Mouse (Mus musculus): ENCODE results near the gene Med10.
A peak's percentile ranks its signal among the peaks of the same experiment; 100 is the strongest.

Gene Med10

DNA sequence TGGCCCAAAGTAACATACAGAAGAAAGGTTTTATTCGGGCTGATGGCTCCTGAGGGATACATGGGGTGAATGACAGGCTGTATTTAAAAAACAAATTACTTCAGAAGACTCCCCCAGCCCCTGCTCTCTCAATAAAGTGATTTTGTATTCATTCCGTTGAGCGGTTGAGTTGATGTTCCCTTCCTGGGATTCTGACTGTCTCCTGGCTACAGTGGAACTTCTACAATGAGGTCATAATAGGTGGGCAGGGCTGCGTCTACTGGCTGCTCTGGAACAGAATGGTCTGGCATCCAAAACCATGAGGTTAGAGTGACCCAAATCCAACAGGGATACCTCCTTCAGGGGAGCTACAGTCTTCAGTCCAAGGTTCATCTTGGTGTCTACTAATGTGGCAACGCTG is at the start of gene Med10:
Gene Med10 (plus strand): TSS at position 301 of the 400 bp plus-strand sequence.
- DNase-seq (ENCODE audit: low spot score), result no peak

DNA sequence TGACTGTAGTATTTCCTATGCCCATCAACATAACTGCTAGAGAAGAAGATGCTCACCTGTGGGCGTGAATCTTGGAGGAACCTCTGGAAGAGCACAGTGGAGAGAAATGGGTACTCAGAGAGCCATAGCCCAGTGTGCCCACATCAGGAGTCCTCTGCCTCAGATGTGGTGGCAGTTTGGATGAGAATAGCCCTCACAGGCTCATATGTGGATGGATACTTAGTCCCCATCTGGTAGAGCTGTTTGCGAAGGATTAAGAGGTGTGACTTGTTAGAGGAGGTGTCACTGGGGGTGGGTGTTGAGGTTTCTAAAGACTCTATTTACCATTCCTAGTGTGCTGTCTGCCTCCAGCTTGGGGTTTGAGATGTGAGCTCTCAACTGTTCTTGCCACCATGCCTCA is 49.3 kb upstream of the Med10 start:
- DNase-seq (ENCODE audit: low spot score), result no peak

DNA sequence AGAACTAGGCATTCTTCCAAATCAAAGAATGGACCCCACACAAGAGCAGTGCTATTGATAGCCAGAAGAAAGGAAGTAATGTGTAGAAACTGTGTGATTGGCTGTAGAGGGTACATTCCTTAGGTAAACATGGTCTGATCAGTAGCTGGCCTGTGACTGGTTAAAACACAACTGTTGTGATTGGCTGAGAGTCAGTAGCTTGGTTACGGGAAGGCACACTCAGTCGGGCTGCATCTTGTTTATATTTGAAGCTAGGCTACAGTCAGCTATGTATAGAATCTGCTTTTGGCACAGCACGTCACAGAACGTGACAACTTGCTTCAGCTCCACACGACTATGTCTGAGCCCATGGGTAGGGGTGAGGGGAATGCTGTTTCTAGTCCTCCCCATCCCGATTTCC is 43.2 kb upstream of the Med10 start:
- no peak for DNase-seq (ENCODE audit: low spot score)

DNA sequence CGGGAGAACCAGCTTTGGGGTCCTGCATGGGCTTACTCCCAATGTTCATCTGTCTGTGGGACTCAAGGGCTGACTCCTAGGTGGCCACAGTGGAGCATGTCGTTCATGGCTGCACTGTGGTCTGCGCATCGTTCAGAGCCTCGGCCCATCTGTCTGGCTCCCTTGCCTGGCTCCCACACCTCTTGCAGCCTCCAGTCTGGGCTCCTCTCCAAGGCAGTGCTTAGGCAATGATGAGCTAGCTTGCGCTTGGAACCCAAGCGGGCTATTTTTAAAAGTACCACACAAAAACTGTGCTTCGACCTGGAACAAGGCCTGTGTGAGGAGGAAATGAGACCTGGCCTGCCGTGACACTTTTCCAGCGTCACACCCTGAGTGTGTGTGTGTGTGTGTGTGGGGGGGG is 40.8 kb upstream of the Med10 start:
- DNase-seq (ENCODE audit: low spot score), result peak; percentile 21

DNA sequence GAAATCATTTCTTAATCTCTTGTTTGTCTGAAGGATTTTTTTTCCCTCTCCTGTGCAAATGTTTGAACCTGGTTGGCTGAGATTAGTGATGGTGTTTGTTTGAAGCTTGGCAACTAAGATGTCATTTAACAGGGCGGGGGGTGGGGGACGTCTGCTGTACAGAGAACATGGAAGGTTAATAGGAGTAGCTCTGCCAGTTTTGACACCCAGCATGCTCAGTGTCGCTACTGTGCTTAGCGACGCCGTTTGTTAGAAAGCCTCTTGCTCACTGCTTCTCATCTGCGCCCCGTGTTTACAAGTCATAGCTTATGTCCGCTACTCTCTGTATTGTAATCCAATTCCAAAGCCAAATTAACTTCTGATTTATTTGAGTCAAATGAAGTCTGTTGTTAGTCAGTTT is 37.5 kb upstream of the Med10 start:
- DNase-seq (ENCODE audit: low spot score), result no peak

DNA sequence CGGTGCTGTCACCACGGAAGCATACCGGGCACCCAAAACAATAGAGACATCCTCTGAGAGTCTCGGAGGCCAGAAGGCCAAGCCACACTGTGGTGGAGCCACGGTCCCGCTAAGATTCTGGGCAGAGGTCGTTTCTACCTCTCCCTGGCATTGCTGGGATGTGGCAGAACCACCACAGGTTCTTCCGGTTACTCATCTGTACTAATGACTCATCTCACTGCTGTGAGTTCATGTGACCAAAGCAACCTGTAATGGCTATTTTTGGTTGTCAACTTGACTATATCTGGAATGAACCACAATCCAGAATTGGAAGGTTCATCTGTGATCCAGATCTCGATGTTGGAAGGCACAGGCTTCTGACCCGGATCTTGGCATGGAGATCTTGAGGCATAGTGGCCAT is 34.0 kb upstream of the Med10 start:
- DNase-seq (ENCODE audit: low spot score), result no peak

DNA sequence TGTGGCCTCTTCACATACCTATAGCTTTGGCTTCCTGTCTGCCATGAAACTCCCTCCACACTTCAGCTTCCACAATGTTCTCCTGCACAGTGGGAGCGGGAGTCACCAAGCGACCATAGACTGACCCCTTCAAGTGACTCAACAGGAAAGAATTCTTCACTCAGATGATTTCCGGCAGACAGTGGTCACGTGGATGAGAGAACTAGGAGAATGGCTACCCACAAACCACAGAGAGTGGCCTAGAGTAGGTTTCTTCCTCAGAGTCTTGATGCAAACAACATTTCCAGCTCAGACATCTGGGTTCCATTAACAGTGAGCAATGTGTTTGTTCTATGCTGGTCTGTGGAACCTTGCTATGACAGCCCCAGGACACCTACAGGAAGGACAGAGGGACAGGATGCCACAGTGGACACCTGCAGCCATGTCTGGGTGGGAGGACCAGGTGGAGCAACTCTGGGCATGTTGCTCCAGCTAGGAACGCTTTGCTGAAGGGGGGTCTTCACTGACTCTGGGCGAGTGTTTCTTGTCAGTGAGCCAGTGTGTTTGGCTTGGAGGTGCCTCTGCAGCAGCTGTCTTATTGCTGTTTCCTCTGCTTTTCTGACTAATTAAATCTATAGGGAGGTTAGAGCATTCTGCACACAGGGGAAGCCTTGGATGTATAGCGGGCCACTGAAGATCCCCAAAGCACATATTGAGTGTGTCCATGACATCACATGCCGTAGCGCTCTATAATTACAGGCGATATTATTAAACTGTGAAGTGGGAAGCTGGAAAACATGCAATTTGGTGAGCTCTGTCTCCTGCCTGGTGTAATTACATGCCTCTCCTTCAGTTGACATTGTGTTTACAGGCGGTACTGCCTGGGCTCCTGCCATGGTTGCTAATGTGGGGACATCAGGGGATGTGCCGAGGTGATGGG is 31.4 kb upstream of the Med10 start:
- no peak for DNase-seq (ENCODE audit: low spot score)

DNA sequence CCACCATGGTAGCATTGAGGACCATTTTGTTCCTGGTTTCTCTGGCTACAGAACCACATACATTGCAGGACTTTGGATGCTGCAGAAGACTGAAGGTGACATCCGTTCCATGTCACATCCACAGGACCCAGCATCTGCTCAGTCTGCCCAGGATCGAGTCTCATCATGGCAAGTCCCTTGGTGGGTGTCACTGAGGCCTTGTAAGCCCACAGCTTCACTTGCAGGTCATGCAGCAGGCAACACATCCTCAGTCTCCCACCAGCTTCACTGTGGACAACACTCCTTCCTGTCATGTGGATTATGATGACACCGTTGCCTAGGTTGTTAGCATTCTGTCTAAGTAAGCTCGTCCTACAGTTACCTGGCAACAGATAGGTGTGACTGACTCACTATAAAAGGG is 29.8 kb upstream of the Med10 start:
- no peak for DNase-seq (ENCODE audit: low spot score)

DNA sequence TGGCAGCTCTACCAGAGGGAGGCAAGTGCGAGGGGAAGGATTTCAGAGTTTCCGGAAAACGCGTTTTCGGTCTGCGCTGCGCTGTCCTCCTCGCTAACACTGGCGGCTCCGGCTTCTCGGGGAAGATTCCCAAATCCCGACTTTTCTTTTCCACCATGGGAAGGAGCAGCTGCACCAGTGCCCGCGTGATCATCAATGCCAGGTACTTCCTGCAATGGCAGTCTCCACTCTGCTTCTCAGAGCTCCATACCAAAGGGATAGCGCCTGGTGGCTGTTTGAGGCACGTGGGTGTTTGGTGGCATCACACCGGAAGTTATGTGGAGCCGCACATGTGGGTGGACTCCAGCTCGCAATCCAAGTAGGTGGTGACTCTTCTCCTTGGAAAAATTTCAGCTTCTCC is 24.0 kb upstream of the Med10 start:
- no peak for DNase-seq (ENCODE audit: low spot score)

DNA sequence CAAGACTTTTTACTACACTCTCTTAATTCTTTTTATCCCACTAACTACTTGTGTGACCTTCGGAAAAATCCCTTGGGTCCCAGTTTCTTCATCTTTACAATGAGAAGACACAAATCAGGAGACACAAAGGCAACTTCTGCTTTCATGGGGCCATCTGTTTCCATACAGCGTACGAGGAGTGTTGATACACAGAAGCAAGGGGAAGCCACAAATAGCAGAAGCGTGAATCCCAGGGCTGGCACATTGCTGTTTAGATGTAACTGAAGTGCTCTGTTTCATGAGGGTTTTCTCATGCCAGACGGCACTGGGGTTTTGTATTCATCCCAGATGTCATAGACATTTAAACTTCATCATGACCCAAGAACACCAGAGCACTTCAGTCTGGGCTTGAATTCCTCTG is 13.5 kb upstream of the Med10 start:
- no peak for DNase-seq (ENCODE audit: low spot score)

DNA sequence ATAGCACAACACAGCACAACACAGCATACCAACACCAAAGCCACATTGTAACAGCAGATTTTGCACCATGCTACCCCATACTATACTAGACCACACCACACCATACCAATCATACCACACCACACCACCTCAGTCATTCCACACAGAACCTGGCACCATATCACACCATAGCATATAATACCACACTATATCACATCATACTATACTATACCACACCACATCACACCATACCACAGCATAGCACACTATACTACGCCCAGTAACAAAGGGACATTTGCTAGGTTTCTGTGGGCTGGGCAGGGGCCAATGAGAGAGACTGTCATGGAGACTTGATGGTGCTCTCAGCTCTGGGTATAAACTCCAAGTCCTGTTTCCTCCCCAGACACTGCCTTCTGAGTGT is 10.4 kb upstream of the Med10 start:
- DNase-seq (ENCODE audit: low spot score), result no peak

DNA sequence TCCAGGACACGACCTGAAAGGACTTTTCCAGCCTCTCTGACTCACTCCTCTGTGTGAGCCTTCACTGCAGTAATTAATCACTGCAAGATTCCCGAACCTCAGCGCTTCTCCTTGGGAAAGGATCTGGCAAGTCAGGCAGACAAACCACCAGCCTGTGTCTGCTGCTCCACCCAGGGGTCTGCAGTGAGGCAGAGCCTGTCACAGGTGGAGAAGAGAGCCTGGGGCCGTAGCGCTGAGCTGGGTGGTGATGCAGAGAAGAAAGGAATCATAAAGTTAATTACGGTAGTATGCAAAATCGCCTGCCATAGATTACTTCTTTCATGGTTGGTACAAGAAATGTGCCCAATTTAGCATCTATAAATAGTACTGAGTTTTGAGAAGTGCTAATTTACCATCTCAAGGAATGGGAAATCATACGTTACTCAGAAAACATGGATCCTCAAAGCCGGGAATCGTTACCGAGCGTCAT is 9.6 kb upstream of the Med10 start:
- DNase-seq (ENCODE audit: low spot score), result no peak

DNA sequence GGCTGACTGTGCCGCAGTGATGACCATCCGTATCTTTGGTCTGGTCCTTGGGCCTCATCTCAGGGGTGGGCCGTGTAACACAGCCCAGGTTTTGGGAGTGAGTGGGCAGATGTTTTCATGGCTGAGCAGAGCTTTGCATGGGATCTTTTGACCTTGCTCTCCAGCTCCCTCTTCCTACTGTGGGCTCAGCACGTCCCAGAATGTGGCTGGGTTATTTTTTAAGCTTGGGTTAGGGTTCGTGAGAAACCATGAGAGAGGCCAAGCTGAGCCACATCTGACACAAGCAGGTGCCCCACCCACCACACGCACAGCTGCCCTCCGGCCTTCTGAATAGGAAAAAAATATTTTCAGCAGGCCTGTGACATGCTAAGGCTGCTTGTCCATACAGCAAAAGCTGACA is 7.4 kb upstream of the Med10 start:
- no peak for DNase-seq (ENCODE audit: low spot score)

DNA sequence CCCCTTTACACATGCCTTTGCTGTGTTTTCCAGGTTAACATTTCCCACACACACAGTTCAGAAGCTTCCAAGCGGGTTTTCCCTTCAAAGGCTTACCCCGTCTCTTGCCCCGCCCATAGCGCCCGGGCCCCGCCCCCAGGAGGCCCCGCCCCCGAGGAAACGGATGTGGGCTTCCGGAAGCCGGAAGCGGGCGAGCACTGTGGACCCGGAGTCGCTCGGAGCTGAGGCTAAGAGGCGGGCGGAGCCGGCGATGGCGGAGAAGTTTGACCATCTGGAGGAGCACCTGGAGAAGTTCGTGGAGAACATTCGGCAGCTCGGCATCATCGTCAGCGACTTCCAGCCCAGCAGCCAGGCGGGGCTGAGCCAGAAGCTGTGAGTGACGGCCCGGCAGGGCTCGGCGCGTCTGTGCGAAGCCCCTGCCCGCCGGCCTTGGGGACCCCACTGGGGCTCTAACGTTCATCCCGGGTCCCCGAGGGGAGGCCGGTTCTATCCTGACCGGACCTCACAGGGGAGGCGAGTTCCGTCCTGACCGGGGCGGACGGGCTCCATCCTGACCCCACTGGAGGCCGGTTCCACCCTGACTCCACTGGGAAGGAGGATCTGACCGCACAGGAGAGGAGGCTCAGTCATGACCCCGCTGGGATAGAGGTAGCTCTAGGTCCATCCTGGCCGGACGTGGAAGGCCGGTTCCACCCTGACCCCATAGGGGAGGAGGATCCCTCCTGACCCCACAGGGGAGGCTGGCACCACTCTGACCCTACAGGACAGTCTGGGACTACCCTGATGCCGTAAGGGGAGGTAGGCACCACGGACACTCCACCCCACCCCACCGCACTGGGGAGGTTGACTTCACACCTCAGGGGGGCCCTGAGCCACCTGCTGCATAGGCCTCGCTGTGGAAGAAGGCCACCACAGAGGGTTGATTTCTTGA is 7.8 kb downstream of the Med10 start:
- DNase-seq (ENCODE audit: low spot score), result peak; percentile 68

DNA sequence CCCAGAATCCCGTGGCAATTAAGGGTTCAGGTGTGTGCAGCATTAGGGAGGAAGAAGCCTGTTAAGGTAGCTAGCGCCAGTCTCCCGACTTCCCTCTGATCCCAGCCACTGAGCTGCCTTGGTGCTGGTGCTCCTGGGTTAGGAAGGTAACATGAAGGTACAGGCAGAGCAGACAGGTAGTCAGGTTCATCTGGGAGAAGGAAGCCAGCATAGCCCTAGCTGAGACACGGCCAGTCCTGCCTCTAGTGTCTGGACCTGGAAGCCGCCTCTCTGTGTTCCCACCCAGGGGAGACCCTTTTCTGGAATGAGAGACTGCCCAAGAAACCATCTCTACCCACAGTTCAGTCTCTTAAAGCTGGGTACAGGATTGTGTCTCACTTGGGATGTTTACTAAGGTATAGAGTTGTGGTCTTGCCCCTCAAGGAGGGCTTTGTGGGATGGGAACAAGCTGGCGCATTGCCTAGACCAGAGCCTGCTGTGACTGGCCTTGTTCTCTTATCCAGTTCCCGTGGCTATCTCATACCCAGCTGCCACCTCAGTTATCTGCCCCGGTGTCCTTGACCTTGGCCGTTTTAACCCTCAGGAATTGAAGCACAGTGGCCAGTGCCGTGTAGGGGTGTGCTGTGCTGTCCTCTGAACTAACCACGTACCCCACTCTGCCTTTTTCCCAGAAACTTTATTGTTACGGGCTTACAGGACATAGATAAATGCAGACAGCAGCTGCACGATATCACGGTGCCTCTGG is 8.9 kb downstream of the Med10 start:
- no peak for DNase-seq (ENCODE audit: low spot score)

DNA sequence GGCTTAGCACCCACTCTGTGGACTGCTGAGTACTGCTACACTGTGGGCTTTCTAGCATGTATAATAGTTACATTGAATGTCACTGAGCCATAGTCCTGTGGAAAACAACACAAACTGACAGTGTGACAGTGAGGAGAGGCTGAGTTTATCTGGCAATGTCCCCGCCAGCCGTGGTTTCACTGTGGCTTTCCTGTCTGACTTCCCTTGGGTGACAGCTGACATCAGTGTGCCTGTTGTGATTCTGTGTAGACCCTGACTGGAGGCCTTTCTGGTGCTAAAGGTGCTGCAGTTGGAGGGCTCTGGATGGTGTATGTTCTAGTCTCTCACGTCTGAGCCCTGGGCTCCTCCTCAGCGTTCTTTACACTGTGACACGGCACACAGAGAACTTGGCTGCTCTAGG is 11.7 kb downstream of the Med10 start:
- no peak for DNase-seq (ENCODE audit: low spot score)

DNA sequence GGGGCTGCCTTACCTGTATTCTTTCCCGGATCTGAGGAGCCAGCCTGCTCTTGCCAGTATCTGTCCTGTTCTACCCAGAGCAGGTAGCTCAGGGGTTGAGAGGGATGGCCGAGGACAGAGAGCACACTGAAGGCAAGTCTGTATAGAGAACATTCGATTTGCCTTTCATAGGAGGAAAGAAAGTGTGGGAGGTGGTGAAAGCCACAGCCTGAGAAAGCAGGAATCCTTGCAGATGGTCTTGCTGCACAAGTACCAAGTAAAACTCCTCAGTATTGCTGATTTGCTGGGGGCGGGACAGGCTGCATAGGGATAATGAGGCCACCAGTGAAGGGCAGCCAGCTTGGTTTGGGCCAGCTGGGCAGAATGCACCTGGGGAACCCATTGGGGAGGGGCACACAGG is 16.1 kb downstream of the Med10 start:
- no peak for DNase-seq (ENCODE audit: low spot score)

DNA sequence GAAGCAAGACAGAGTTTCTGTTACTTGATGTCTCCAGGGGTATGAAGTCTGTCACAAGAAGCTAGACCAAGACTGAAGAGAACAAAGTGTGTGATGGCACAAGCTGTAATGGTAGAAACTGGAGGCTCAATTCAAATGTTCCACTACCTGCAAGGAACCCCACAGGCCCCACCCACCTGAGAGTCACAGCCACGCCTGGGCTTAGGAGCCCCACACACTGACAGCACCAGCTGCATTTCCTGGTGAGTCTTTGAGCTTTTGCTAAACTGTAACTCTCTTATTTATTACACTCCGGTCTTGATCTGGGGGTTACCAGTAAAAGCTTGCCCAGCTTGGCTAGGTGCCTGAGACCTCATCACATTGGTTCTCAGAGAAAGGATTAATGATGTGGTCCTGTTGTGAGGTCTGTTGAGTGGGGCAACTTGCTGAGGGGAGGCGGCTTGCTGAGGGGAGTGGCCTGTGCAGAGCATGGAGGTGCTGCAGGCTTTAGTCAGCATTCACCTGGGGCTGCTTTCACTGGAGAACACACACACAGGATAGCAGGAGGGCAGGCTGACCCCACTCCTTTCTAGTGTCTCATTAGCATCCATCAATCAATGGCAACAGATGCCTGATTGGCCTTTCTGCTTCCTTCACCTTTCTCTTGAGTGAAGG is 19.1 kb downstream of the Med10 start:
- DNase-seq (ENCODE audit: low spot score), result no peak

DNA sequence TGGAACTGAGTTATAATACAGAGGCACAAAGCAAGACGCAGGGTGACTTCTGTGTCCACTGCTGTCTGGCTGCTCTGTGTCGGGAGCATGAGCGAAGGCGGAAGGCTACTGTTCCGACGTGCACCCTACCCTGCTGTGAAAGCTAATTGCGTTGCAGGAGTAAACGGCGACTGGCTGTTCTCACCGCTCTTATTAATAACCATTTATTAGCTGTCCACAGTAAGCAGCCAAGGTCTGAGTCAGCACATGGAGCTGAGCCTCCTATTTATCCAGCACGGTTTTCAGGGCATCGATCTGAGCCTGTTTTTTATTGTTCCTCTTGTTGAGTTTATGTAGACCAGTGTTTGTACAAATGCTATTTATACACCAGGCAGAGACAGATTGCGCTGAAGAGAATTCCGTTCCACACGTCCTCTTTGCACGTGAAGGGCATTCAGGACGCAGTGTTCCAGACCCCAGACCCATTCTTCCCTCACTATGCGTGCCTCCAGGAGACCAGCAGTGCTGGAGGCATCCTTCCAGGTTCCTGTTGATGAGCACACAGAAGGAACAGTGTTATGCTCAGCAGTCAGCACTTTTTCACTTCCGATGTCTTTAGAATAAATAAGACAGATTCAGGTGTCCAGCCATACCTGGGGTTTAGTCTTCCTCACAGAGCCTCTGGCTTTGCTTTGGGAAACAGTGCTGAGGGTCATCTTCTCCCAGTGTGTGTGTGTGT is 21.9 kb downstream of the Med10 start:
- DNase-seq (ENCODE audit: low spot score), result no peak

DNA sequence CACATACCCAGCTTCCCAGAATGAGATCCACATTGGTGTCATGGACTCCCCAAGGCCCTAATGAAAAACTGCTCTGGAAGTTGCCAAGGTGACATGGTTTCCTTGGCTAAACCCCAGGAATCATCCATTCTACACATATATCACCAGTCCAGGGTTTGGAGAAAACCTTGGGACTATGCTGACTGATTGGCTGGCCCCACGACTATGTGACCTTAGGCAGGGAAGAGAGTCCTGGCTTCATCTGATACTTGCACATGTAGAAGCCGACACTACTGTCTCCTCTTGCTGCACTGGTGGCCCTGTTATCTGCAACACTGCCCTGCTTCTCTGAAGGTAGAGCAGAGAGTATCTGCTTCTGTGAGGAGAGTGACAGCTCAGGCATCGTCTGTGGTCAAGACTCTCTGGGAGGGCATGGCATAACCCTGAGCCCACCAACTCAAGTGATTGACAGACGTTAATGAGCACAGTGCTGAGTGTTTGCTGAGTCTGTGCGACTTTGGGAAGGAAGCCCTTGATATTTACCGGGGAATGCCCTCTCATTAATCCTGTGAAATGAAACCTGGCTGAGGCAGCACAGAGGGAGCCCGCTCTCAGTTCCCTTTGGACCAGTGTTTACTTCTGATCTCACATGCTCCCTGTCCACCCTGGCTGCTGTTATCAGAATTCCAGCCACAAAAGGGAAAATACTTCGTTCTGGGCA is 23.4 kb downstream of the Med10 start:
- DNase-seq (ENCODE audit: low spot score), result no peak
